Mouse (Mus musculus) CH12.LX (cell line): ENCODE data around the gene Dner.

Experiments
- CTCF ChIP-seq, 2 experiments: IDR thresholded peaks in 1 of 2; conservative IDR thresholded peaks in 1 of 2; 2 replicates each; pipeline ENCODE4 v1.5.1; 2011 to 2012; ENCODE audit warnings: low read depth in 2 of 2, low read length in 2 of 2, improper control_type of control experiment in 1 of 2, inconsistent platforms in 1 of 2, mild to moderate bottlenecking in 1 of 2, moderate library complexity in 1 of 2
- EP300 ChIP-seq: IDR thresholded peaks from 2 replicates; pipeline ENCODE4 v1.6.1; 2011; ENCODE audit warnings: low read length, improper control_type of control experiment
- JUN ChIP-seq: IDR thresholded peaks from 2 replicates; pipeline ENCODE4 v1.6.1; 2011; ENCODE audit warnings: low read depth, mild to moderate bottlenecking, low read length, improper control_type of control experiment, moderate library complexity; ENCODE audit not compliant: insufficient read depth
- POLR2A ChIP-seq: IDR thresholded peaks from 2 replicates; pipeline ENCODE4 v1.6.1; 2011; ENCODE audit warnings: low read depth, mild to moderate bottlenecking, improper control_type of control experiment, low read length

GRCm38 (mm10) chr1:84402154-84402553 is 293.9 kb downstream of the Dner start:
- TF ChIP-seq POLR2A (no peak), EP300 (no peak), JUN (no peak), CTCF (conservative IDR thresholded peaks at IDR 0.05 in 1 of 2, IDR thresholded peaks at IDR 0.05 in 1 of 2; ENCODE audit: low read depth in 2 of 2, low read length in 2 of 2) (no peak)
